Mouse (Mus musculus) small intestine, adult 2 months (tissue): ENCODE data around the gene Polg.

Experiments used
- CTCF ChIP-seq: fragments of 200-500 bp; IDR thresholded peaks from 2 replicates; pipeline ENCODE4 v1.5.1; 2012; ENCODE audit warnings: low read depth, mild to moderate bottlenecking, control low read depth, inconsistent platforms, low read length, moderate library complexity, mixed read lengths; ENCODE audit not compliant: insufficient replicate concordance, insufficient read length; ENCODE audit errors: extremely low read depth
- POLR2A ChIP-seq: fragments of 200-500 bp; IDR thresholded peaks from 2 replicates; pipeline ENCODE4 v1.6.1; 2012; ENCODE audit warnings: low read depth, mild to moderate bottlenecking, control low read depth, inconsistent platforms, low read length, moderate library complexity

- TF ChIP-seq CTCF, result no peak
- TF ChIP-seq POLR2A, result peak; percentile 65; the same call in 1 of the 2 replicates
Measured at GRCm38 (mm10) chr7:79466053-79466901, at the start of gene Polg.
